Mouse (Mus musculus) spleen, adult 2 months (tissue): Measurements from ENCODE around the gene Rnpep.

Experiments used
- CTCF ChIP-seq: fragments of 200-500 bp; IDR thresholded peaks from 2 replicates; pipeline ENCODE4 v1.5.1; 2011; ENCODE audit warnings: mild to moderate bottlenecking, inconsistent platforms; ENCODE audit not compliant: insufficient read depth, insufficient read length, insufficient replicate concordance; ENCODE audit errors: extremely low read depth
- POLR2A ChIP-seq: fragments of 200-500 bp; IDR thresholded peaks from 2 replicates; pipeline ENCODE4 v1.6.1; 2011; ENCODE audit warnings: low read depth, low read length, inconsistent platforms

DNA sequence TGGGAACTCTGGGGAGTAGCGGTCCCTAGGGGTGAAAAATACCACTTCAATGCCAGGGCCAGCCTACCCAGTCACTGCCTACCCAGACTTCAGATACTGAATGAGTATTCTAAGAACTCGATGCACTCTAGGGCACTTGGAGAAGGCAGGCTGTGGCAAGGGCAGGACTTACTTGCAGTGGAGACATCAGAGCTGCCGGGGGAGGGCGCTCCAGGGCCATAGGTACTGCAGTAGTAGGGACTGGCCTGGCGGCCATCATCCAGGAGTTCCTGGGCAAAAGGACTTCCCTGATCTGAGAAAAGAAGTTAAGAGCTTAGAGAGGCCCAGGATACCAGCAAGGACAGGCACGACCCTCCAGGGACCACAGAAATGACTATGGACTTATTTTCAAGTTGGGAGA is 27.6 kb downstream of the Rnpep start:
- no peak for TF ChIP-seq CTCF
- no peak for TF ChIP-seq POLR2A
